Comparison of ENCODE assay signal across 8 mouse cellular contexts in the genomic region with DNA sequence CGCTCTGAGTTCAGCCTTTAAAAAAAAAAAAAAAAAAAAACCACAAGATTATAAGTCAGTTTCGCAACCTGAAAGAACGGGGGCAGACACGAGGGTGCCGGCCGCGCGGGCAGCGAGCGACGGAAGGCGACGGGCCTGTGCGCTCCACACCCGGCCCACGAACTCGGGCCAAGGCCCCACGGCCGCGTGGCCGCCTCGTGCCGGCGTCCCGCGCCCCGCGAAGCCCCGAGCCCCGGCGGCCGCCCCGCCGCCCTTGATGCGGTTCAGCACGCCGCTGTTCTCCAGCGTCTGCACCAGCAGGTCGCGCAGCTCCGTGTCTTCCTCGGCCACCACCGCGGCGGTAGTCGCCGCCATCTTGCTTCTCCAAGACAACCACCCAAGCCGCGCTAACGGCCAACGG. TPM values are rescaled to one million over a fixed set of nuclear protein-coding genes. Genes with fewer than 3 reads are reported as not detected.
DNase-seq lines count a peak whose midpoint lies in the region; ATAC-seq and TF ChIP-seq lines count a peak whose summit lies in the region.
"Not testable (repeated sequence)": the region's sequence is repeated elsewhere in the genome, so short reads cannot be mapped to it uniquely, and the experiment has no call there.

Tagap1 (minus strand) TSS at position 381 of the 400 bp plus-strand sequence.

- not testable (repeated sequence) for H3K36me3 ChIP-seq in forebrain, embryonic 16.5 days (ENCODE audit: control insufficient read depth, insufficient read depth); liver, embryonic 12.5 days; midbrain, postnatal 0 days (ENCODE audit: insufficient read depth, low read length); stomach, embryonic 14.5 days (ENCODE audit: control insufficient read depth, insufficient read depth, low read length)

- peak within 1 kb of the TSS; percentile 48 for H3K4me2 ChIP-seq in forebrain, embryonic 16.5 days (ENCODE audit: low read length)
- peak within 1 kb of the TSS; percentile 61 for H3K4me2 ChIP-seq in liver, embryonic 12.5 days
- peak within 1 kb of the TSS; percentile 36; the same call in 1 of the 2 replicates for H3K4me2 ChIP-seq in midbrain, postnatal 0 days (ENCODE audit: low read depth, low read length, poor library complexity, severe bottlenecking)
- H3K4me2 ChIP-seq in stomach, embryonic 14.5 days (replicated peaks; ENCODE audit: low read depth, low read length): peak within 1 kb of the TSS; percentile 35

- under 1% methylated on average over 36 of the region's 51 CpGs for WGBS in forebrain, embryonic 16.5 days
- 0% methylated on average over 36 of the region's 51 CpGs for WGBS in liver, embryonic 12.5 days (ENCODE audit: insufficient replicate concordance)
- WGBS in midbrain, postnatal 0 days: under 1% methylated on average over 39 of the region's 51 CpGs
- WGBS in stomach, embryonic 14.5 days: 1% methylated on average over 32 of the region's 51 CpGs

- intact Hi-C loops in heart, postnatal 10 days (cut with DNase I): not testable (repeated sequence)

- H3K27ac ChIP-seq in forebrain, embryonic 16.5 days (ENCODE audit: low read length); midbrain, postnatal 0 days (ENCODE audit: low read depth, low read length); stomach, embryonic 14.5 days (ENCODE audit: low read length): not testable (repeated sequence)
- peak within 1 kb of the TSS; percentile 70 for H3K27ac ChIP-seq in liver, embryonic 12.5 days

- peak; percentile 64 for DNase-seq in cerebellum, adult 11-12 months
- peak; percentile 59 to 65 for DNase-seq in heart, postnatal 10 days
- peak; percentile 61 for DNase-seq in kidney, postnatal 14 days
- DNase-seq in midbrain, postnatal 0 days (ENCODE audit: low spot score): not testable (repeated sequence)

- peak; percentile 4 for ATAC-seq in CD4-positive, CD25-positive, alpha-beta regulatory T cell, adult 4 months
- ATAC-seq in forebrain, embryonic 16.5 days; liver, embryonic 12.5 days; midbrain, postnatal 0 days (ENCODE audit: low FRiP score); stomach, embryonic 14.5 days (ENCODE audit: insufficient number of reproducible peaks, insufficient read depth, low FRiP score, low read depth): not testable (repeated sequence)

- H3K27me3 ChIP-seq in forebrain, embryonic 16.5 days (replicated peaks; ENCODE audit: control insufficient read depth, insufficient read depth, low read length); liver, embryonic 12.5 days (replicated peaks); midbrain, postnatal 0 days (ENCODE audit: insufficient read depth, low read length); stomach, embryonic 14.5 days (ENCODE audit: control insufficient read depth, insufficient read depth, low read length): not testable (repeated sequence)

- H3K9me3 ChIP-seq in forebrain, embryonic 16.5 days (ENCODE audit: control insufficient read depth, low read length); liver, embryonic 12.5 days (replicated peaks); midbrain, postnatal 0 days (ENCODE audit: low read length); stomach, embryonic 14.5 days (ENCODE audit: control insufficient read depth, low read depth, low read length): not testable (repeated sequence)

- TF ChIP-seq CTCF in midbrain, postnatal 0 days (IDR thresholded peaks at IDR 0.05): not testable (repeated sequence)

- peak within 1 kb of the TSS; percentile 57; the same call in 1 of the 2 replicates for H3K9ac ChIP-seq in forebrain, embryonic 16.5 days (replicated peaks; ENCODE audit: low read depth, low read length)
- H3K9ac ChIP-seq in liver, embryonic 12.5 days: peak within 1 kb of the TSS; percentile 79
- H3K9ac ChIP-seq in midbrain, postnatal 0 days (replicated peaks; ENCODE audit: low read length, poor library complexity, severe bottlenecking); stomach, embryonic 14.5 days (replicated peaks; ENCODE audit: low read depth, low read length): not testable (repeated sequence)

- not testable (repeated sequence) for H3K4me1 ChIP-seq in forebrain, embryonic 16.5 days (replicated peaks; ENCODE audit: control insufficient read depth, insufficient read depth, low read length); liver, embryonic 12.5 days; midbrain, postnatal 0 days (ENCODE audit: insufficient read depth, low read length); stomach, embryonic 14.5 days (ENCODE audit: control insufficient read depth, insufficient read depth, low read length)

- H3K4me3 ChIP-seq in forebrain, embryonic 16.5 days (replicated peaks; ENCODE audit: low read length): peak within 1 kb of the TSS; percentile 50
- H3K4me3 ChIP-seq in liver, embryonic 12.5 days: peak within 1 kb of the TSS; percentile 65
- H3K4me3 ChIP-seq in midbrain, postnatal 0 days (ENCODE audit: low read depth, low read length): peak within 1 kb of the TSS; percentile 38
- H3K4me3 ChIP-seq in stomach, embryonic 14.5 days (ENCODE audit: low read depth, low read length): peak within 1 kb of the TSS; percentile 37

RNA-seq across cellular contexts. Expression of gene Tagap1, which starts in this region (rescaled TPM):
- polyA plus RNA-seq in CD4-positive, CD25-positive, alpha-beta regulatory T cell, adult 4 months (2017; shearing (Covaris generic)): 10 to 100 TPM; 52.7 to 56.8 TPM
- 47.7 and 51.7 TPM in 2 replicates for polyA plus RNA-seq in forebrain, embryonic 16.5 days (2015; fragmentation: Nextera tagmentation; extraction: Ambion mirVana)
- total RNA-seq in heart, postnatal 10 days (2021): 1 to 10 TPM; 9.1 to 10.0 TPM
- 21.7 and 25.2 TPM in 2 replicates for polyA plus RNA-seq in liver, embryonic 12.5 days (2016; fragmentation: Nextera tagmentation; extraction: Ambion mirVana)
- total RNA-seq in midbrain, postnatal 0 days (2014; rRNA removed): 35.8 and 42.5 TPM in 2 replicates
- 57.0 and 58.5 TPM in 2 replicates for polyA plus RNA-seq in midbrain, postnatal 0 days (2015; fragmentation: Nextera tagmentation; extraction: Ambion mirVana)
- polyA plus RNA-seq in stomach, embryonic 14.5 days (2014; fragmentation: Nextera tagmentation; extraction: Ambion mirVana): 73.7 and 77.0 TPM in 2 replicates
